Mouse (Mus musculus): ENCODE results near the gene Frmd8.
"Not testable (repeated sequence)": the region's sequence is repeated elsewhere in the genome, so short reads cannot be mapped to it uniquely, and the experiment has no call there.

The Frmd8 gene

DNA sequence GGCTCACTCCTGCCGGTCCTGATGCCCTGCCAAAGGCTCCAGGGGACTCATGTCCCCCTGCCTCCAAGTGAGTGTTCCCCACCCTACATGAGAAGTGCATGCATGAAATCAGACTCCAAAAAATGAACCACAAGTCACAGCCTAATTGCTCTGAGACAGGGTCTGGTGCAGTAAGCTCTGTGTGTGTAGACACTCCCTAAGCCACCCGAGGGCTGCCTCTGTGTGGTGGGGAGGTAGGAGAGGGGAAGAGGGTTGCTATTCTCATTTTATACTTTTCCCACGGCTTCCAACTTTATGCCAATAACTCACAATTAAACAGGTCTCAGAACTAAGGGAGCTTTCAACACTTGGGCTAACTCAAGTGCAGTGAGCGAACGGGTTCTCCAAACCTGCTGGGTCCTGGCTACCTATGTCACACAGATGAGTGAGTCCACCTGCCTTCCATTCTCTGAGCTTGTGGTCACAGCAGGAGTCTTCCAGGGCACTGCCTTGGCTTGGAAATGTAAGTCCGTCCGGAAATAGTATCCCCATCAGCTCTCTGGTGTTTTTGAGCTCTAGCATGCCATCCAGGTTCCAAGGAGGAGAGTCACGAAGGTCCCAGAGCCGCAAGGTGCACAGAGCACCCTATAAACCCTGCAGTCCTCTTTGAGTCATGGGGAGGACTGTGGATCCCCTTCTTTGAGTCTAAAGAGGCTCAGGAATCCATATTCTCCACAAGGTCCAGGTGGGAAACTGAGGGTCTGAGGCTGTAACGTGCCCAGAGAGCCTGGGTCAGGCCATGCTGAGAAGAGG lies 50.1 kb downstream of the Frmd8 start:
- no peak for DNase-seq (ENCODE audit: low read depth, low spot score)

DNA sequence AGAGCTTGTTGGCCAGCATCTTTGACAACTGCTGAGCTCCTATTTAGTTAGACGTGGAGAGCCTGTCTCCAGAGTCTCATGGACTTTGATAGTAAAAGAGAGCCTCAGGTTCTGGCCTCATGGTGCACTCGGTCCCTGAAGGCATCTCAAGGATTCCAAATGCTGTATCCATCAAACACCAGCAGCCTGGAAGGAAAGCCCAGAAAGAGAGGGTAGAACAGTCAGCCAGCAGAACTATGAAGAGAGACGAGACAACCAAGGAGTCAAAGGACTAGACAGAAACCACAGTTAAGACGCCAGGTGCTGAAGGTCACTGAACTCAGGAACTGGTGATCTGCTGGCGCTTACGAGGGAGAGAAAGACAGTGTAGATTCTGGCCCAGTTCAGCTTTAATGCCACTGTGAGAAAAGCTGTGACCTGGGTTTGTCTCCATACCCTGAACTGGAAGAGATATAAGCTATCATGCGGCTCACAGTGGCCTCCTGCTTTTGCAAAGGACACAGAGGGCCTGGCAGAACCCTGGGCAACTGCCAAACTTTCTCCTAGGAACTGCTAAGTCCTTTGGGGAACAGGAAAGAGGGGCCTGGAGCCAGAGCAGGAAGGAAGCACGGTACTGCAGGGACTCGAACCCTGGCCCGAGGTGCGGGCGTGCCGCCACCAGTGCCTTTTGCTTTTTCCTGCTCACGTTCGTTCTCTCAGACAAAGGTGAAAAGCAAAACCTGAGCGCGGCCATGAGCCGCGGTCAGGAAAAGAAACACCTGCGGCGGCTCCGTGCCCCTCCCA lies 50.8 kb downstream of the Frmd8 start:
- DNase-seq (ENCODE audit: low read depth, low spot score): no peak

DNA sequence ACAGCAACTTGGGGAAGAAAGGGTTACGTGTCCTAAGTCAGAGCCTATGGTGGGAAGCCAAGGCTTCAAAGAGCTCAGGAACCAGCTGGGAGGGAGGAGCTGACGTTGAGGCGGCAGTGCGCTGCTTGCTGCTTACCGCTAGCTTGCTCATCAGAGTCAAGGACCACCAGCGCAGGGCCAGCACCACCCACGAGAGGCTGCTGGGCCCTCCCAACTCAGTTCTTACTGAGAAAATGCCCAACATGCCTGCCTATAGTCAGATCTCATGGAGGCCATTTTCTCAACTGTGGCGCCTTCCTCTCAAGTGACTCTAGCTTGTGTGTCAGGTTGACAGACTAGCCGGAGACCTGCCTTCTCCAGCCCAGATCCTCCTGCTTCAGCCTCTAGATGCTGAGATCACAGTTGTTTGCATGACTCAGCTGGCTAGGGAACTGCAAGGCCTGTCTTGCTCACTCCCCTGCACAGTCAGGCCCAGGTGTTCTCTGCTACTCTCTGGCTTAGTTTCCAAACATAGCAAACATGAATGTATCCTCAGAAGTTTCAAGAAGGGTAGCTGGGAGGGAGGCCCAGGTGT lies 51.7 kb downstream of the Frmd8 start:
- DNase-seq (ENCODE audit: low read depth, low spot score): no peak

DNA sequence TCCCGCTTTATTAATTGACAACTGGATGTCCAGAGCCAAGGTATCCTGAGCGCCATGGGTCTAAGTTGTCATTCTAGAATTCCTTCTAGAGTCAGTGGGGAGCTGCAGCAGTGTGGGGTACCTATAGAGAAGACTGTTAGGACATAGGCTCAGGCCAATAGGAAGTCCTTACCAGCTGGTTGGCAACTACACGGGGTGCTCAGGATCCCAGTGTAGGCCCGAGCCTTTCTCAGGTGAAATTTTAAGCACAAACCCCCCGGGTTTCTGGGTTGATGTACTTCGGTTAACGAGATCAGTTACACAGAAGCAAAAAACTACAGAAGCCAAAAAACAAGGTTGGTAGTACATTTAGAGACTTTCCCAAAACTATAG lies 52.3 kb downstream of the Frmd8 start:
- no peak for DNase-seq (ENCODE audit: low read depth, low spot score)

DNA sequence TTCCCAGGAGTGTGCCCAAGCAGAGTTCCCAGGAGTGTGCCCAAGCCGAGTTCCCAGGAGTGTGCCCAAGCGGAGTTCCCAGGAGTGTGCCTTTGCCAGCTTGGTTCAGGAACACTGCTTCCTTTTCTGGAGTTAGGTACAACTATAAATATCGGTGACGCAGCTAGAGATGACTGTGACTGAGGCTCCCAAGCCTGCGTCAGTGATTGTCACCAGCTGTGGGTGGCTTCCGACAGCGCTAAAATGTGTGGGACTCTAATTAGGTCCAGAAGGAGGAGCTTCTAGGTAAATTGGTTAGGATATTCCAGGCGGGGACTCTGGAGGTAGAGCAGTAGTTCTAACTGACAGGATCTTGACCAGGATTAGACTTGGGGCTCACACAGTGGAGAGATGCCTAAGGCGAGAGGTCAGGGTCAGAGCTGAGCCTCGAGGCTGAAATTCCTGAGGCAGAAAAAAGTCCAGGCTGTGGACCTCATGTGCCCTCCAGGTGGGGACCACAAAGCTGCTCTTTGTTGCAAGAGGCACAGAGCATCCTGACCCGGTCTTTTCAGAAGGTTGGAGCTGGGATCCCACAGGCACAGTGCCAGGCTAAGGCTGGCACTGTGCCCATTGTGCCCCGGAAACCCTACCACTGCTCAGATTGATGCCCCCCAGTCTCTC lies 52.8 kb downstream of the Frmd8 start:
- no peak for DNase-seq (ENCODE audit: low read depth, low spot score)

DNA sequence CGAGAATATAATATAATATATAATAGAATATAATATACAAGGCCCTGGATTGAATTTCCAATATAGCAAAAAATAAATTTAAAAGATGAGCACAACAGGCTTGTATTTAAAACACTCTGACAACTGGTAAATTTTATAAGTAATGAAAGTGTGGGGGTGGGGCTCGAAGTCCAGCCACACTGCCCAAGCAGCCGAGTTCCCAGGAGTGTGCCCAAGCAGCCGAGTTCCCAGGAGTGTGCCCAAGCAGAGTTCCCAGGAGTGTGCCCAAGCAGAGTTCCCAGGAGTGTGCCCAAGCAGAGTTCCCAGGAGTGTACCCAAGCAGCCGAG lies 53.3 kb downstream of the Frmd8 start:
- no peak for DNase-seq (ENCODE audit: low read depth, low spot score)

DNA sequence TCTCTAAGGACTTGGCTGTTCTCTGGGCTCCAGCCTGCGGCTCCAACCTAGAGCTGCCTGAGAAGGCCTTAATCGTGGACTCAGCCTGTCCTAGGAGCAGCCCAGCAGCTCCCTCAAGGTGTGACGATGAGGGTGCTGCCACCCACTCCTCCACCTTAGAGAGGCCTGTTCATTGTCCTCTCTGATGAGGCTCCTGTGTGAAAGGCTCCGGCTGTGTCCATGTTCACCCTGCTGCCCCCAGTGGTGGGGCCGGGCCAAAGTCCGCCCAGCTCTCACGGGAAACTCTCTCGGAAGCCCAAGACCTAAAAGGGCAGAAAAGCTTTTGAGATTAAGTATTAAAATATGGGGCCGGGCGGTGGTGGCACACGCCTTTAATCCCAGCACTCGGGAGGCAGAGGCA lies 55.5 kb downstream of the Frmd8 start:
- DNase-seq (ENCODE audit: low read depth, low spot score): no peak

DNA sequence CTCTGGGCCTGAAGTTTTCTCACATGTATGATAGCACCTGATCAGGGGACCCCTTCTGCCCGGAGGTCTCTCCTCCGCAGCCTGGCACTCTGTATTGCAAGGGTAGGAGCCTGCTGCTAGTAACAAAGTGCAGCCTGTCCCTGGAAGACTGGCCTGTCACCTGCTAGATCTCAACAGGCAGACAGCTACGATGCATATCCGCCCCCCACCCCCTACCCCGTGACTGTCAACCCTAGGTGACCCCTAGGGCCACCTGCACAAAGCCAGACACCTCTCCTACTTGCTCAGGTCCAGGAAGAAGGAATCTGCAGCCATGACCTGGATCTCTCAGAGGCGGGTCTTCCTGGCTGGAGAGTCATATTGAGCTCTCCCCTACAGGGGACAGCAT lies 56.5 kb downstream of the Frmd8 start:
- no peak for DNase-seq (ENCODE audit: low read depth, low spot score)

DNA sequence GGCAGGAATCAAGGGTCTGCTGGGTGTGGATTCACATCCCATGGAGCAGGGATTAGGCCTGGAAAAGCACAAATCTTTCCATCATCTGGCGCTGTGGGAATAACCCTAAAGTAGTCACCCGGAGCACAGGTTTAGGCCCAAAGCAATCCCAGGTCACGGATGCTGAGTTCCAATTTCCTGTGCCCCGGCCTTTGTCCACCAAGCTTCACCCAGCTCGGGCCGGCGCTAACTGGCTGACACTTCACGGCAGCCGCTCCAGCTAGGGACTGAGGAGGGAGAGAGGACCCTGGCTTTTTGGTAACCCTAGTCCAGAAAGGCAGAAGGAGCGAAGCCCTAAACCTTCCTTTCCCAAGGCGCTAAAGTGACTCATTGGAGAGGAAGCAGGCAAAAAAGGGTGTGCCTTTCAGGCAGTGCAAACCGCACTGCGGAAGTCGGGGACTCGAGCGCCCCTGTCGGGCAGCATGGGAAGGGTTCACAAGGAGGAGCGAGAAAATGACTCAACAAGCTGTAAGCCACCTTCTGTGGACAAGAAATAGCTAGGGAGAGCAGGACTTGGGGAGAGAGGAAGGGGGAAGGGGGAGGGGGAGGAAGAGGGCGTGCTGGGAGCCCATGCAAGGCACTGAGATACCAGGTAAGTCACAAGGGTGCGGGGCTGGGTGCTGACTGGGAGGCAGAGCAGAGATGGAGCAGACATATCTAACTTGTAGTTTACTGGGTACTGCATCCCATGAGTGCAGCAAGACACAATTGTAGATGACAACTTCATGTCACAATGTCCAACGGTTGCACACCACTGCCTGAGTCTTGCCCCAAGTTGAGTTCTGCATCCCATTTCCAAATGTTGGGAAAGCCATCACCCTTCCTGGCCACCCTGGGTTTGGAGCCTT lies 57.1 kb downstream of the Frmd8 start:
- peak; percentile 75 for DNase-seq (ENCODE audit: low read depth, low spot score)

DNA sequence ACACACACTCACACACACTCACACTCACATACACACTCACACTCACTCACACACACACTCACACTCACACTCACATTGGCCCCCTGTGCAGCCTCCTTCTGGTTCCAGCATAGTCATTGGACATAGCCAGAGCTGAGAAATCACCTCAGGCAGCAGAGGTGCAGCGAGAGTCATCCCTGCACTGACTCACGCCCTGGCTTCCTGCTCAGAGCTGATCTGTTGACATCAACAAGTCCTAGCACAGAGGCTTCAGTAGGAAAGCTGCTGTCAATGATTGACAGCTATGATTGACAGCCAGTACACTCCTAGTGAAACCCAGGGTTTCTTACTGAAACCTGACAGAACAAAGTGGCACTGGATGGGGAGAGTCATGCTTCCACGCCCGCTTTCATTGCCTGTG lies 59.1 kb downstream of the Frmd8 start:
- DNase-seq (ENCODE audit: low read depth, low spot score): no peak

DNA sequence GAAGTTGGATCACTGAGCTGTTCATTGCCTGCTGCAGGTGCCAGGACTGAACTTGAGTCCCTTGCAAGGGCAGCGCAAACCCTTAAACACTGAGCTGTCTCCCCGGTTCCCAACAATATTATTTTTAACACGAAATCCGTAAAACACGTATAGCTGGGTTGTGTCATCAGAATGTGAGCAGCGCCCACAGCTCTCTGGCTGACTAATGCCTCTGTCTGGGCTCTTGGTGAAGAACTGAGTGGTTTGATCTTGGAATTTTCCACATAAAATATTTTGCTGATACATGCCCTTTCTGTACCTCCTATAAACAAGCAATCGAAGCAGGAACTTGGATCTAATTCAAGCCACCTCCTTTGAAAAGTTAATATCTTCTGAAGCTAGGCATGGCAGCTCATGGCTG lies 60.1 kb downstream of the Frmd8 start:
- DNase-seq (ENCODE audit: low read depth, low spot score): no peak

DNA sequence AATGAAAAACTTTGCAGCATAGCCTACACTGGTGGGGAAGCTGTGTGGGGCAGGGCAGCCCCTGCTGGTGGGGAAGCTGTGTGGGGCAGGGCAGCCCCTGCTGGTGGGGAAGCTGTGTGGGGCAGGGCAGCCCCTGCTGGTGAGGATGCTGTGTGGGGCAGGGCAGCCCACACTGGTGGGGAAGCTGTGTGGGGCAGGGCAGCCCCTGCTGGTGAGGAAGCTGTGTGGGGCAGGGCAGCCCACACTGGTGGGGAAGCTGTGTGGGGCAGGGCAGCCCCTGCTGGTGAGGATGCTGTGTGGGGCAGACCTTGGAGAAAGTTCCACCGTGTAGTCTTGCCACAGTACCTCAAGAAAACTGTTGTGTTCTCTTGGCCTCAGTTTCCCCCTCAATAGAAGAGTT lies 61.0 kb downstream of the Frmd8 start:
- DNase-seq (ENCODE audit: low read depth, low spot score): not testable (repeated sequence)

DNA sequence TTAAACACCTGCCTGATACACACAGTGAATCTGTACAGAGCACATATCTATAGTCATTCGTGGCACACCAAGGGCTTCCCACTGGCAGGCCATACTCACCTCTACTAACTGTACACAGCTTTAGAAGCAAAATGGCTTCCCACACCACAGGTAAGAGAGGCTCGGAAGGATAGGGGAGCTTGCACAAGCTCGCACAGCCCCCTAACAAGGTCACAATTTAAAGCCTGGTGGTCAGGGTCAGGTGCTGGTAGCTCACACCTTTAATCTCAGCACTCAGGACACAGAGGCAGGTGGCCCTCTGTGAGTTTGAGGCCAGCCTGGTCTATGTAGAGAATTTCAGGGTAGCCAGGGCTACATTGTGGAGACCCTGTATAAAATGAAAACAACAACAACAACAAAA lies 61.5 kb downstream of the Frmd8 start:
- DNase-seq (ENCODE audit: low read depth, low spot score): no peak

DNA sequence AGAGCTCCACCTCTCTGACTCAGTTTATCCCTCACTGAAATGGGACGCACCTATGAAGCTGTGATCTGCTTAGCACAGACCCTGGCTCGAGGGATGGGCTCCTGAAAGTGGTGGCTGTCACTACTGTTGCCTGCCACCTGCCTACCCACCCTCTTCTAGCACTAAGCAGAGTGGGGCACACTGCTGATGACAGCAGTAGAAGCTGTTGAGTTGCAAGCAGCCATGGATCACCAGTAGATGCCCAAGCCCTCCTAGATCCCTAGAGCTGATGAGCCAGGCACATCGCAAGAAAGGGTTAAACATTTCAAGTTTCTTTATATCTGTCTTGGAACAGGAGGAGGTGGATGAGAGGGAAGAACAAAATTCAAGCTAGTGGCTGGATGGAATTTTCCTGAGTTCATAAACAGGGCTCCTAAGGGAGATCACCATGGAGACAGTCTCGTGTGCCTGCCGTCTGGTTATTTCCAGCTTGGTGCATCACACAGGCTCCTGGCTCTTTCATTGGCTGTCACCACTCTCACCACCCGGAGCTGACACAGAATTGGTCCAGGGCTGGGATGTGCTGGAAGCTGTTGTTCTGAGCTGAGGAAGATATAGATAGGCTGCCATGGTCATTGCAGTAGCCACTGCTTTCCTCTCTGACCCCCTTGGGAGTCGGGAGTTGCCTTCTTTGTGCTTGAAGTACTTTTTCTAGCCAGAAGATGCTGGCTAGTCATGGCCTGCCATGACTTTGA lies 63.1 kb downstream of the Frmd8 start:
- DNase-seq (ENCODE audit: low read depth, low spot score): peak; percentile 51

DNA sequence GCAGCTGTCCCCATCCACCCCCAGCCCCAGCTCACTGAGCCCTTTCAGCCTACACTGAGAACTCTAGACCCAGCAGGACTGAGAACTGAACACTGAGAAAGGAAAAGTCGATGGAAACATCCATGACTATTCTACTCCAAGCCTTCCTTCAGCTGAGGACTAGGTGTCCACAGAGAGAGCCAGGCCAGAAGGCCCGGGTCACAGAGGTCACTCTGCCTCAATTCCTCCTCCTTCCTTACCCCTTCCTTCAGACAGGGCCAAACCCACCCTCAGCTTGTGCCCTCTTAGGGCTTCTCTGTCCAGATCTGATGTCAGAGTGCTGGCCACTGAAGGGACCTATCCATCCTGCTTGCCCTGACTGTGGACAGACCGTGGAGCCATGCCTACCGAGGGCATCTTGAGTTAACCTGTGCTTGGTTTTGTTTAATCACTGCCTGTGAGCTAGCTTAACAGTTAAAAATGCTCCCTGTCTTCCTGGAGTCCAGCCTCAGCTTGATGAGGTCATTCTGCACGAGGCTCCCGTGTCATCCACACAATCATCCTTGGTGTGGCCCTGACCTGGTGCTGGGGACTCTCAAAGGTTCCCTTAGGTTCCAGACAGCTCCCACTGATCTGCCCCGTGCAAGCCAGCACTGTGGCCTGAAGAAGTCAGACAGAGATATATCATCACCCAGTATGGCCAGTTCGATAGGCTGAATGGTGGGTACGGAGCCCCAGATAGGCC lies 64.1 kb downstream of the Frmd8 start:
- DNase-seq (ENCODE audit: low read depth, low spot score): no peak

DNA sequence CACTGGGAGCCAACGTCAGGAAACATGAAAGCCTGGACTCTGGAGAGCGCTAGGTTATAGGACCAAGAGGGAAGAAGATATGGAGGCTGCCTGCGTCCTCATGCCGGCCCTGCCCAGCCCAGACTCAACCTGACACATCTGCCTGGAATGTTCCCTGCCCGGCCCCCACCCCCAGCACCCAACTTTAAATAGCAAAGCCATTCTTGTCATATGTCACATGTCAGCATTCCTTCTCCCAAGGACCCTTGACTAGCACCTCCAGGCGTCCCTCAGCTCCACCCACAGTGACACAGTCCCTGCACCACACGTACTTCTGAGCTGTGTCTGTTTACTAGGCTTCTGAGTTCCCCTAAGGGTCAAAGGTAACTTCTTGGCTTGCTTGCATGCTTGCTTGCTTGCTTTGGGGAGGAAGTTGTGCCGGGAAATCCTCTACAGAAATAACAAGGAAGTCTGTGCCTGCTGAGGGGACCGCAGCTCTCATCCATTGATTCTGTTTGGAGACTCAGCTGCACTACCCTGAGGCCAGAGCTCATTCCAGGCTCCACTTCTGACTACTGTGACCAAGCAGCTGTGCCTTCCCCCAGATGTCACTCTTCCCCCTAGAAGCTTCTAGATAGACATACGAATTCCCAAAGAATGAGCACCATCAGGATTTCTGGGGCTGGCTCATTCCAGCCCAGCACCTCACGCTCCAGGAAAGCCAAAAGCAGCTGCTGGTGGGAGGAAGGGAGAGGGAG lies 64.8 kb downstream of the Frmd8 start:
- DNase-seq (ENCODE audit: low read depth, low spot score): no peak

DNA sequence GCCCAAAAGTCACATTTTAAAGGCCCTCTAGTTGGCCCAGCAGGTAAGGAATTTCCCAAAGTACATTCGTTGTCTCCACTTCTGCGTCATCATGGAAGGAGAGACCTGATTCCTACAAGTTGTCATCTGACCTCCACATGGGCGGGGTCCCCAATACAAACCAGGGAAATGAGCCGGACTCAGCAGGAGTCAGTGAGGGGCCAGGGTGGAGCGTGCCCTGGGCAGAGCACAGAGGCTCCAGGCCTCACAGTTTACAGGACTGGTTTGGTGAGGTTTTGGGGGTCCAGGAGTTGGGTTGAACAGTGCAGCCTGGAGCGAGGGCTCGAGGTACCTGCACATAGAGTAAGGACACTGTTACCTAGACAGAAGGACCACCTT lies 65.4 kb downstream of the Frmd8 start:
- no peak for DNase-seq (ENCODE audit: low read depth, low spot score)

DNA sequence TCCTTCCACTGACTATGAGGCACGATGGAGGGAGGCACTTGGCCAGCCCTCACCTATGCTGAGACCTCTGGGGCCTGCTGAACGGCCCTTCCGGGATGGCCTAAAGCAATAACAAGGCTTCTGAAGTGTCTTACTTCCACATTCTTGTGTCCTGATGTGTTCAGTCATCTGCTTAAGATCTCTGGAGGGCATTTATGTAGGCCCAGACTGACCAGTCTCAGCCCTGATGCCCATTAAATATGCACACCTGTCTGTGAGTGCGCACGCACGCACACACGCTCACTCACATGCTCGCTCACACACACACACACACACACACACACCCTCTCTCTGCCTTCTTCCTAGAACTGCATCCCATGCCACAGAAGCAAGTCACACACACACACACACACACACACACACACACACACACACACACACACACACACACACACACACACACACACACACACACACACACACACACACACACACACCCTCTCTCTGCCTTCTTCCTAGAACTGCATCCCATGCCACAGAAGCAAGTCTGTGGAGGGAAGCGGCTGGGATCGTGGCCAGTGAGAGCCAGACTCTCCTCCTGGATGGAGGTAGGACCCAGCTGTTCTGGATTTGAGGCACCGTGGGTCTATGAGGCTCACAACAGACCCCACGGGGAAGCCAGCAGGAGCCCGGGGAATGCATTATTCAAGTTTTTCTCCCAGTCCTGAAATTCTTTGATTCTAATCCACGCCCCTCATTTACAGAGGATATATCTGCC lies 65.9 kb downstream of the Frmd8 start:
- DNase-seq (ENCODE audit: low read depth, low spot score): no peak

DNA sequence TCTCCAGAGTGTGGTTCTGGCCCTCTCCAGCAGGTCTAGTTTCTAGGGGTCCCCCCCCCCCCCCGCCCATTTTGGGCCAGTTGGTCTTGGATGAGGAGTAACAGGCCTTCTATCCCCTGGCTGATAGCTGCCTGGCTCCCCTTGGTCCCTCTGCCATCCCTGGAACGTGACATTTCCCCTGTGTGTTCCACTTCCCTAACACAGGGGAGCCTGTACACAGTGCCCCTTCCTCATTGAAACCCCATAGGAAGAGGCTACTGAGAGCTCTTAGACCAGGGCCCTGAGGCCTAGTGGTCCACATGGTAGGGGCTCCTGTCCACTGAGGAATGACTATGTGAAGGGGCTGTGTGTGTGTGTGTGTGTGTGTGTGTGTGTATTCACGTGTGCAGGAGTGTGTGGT lies 67.3 kb downstream of the Frmd8 start:
- no peak for DNase-seq (ENCODE audit: low read depth, low spot score)

Data from embryo, embryonic 11.5 days (tissue).